Mouse (Mus musculus): Measurements from ENCODE around the gene Ccdc69.

DNA sequence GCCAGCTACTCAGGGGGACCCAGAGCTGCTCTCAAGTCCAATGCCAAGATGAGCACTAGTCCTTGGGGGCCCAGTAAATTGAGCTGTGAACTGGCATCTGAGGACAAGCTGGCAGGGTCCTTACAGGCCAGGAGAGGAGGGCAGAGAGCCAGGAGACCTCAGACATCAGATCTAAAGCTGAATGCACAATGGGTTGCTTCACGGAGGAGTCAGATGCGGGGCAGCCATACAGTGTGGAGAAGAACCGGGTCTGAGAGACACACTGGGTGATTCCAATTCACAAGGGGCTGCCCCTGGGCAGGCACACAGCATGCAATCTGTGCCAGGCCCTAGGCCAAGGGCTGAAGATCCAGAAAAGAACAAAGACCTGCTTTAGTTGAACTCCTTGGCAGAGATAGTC lies 62.7 kb downstream of the Ccdc69 start:
- no peak for TF ChIP-seq POLR2A (IDR thresholded peaks at IDR 0.05; ENCODE audit: control insufficient read depth, low read depth, low read length)
- no peak for TF ChIP-seq CTCF (IDR thresholded peaks at IDR 0.05; ENCODE audit: control insufficient read depth, insufficient read depth, insufficient replicate concordance, low read depth, low read length)

All from testis, adult 2 months (tissue).